Mouse (Mus musculus): ENCODE measurements at regions not wholly inside any gene's neighbourhood (a gene's known extent, or its start where the extent isn't known, plus 50 kb on each side); places are given as distances from the start of the nearest gene placed in this dataset.

DNA sequence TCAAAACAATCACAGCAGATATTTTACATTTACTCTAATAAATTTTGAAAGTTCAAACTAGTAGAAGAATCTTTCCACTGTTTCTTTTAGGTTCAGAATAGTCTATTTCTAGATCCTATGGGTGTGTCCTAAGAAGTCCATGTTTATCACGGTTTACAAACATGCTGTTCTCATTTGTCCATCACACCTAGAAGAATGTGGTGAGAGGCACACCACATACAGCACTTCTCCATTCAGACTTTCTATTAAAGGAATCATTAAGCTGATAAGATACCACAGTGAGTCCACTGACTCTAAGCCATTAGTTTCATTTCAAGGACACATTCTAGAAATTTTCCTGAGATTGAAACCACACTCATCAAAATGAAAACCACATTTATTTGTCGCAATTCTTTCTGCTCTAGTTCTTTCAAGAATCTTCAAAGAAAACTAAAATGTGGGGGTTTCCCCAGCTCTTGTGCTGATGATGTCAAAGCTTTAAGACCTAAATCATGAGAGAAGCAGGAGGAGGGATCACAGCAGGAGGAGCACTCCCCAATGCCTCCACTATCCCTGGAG is 101.1 kb upstream of the Ptgfr start:
- TF ChIP-seq POLR2A (IDR thresholded peaks at IDR 0.05; ENCODE audit: control insufficient read depth, low read depth, low read length) (no peak), CTCF (IDR thresholded peaks at IDR 0.05; ENCODE audit: control insufficient read depth, insufficient read depth, insufficient replicate concordance, low read depth, low read length) (no peak)
